Mouse (Mus musculus) lung, postnatal 0 days (tissue): ENCODE measurements around the gene Padi3.

Experiments used
- CTCF ChIP-seq: IDR thresholded peaks from 2 replicates; pipeline ENCODE4 v1.5.1; 2016; ENCODE audit warnings: antibody characterized with exemption, mild to moderate bottlenecking
- EP300 ChIP-seq: IDR thresholded peaks from 2 replicates; pipeline ENCODE4 v1.6.1; 2016; ENCODE audit warnings: antibody characterized with exemption, mild to moderate bottlenecking, control low read depth

- TF ChIP-seq CTCF = no peak
- no peak for TF ChIP-seq EP300
Observed at GRCm38 (mm10) chr4:140809118-140809517, 1.3 kb downstream of the Padi3 start.
